Mouse (Mus musculus): Measurements from ENCODE around the gene Nenf.
A peak's percentile ranks its signal among the peaks of the same experiment; 100 is the strongest.

The Nenf gene

GRCm38 (mm10) chr1:191282319-191282718, 35.7 kb downstream of the Nenf start:
- DNase-seq: no peak

DNA sequence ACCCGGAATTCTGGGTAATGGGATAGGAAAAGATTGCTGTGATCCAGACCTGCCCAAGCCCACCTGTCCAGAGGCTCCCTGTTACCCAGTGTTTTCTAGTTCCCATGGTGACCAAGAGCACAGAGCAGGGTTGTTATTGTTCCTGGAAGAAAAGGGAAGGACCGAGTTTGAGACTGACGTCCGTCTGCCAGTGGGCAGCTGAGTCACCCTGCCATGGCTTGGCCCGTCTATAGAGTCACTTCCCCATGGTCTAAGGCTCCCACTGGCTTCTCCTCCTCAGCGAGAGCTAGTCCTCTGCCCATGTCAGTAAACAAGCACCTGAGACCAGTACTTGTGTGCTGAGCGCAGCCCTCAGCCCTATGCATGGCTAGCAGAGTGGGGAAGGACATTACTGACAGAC, 36.8 kb downstream of the Nenf start:
- DNase-seq: no peak

DNA sequence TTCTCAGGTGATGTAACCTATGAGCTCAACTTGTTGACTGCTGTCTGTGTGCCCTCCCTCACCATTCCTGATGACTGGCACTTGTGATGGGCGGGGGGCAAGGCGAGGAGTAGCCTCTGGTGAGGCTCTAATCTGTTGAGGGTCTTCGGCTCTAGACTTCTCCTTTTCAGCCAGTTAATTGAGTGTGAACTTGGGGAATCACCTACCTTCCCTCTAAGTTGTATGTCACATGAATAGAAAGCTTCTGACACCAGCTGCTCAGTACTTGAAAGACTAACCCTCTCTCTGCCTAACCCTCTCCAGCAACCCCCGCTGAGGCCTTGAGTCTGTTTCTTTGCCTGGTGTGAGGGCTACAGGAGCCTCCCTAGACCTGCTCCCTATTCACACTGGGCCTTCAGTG, 39.7 kb downstream of the Nenf start:
- no peak for DNase-seq

GRCm38 (mm10) chr1:191277549-191278059, 40.4 kb downstream of the Nenf start:
- DNase-seq: peak; percentile 60 to 85

- DNase-seq: peak in 1 of 2 experiments; percentile 43
Measured at GRCm38 (mm10) chr1:191276181-191276580, 41.8 kb downstream of the Nenf start.

GRCm38 (mm10) chr1:191275527-191275926, 42.5 kb downstream of the Nenf start:
- DNase-seq: peak; percentile 73 to 85

- DNase-seq: no peak
Measured at GRCm38 (mm10) chr1:191272660-191273059, 45.3 kb downstream of the Nenf start.

DNA sequence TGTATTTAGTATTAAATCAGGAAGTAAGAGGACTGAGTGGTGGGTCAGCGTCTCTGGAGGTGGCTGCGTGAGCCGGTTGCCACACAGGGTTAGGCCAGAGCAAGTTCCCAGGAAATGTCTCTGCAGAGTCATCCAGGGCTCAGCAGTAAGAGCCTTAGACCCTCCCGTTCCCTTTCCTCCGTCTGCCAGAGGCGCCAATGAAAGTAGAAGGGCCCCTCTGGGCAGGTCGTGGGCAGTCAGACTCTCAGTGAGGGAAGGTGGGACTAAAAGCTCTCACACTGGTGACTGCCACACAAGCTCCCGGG, 48.4 kb downstream of the Nenf start:
- DNase-seq: no peak

- no peak for DNase-seq
Measured at GRCm38 (mm10) chr1:191268797-191269647, 49.0 kb downstream of the Nenf start.

- peak; percentile 44 to 45 for DNase-seq
Measured at GRCm38 (mm10) chr1:191267856-191268255, 50.1 kb downstream of the Nenf start.

DNA sequence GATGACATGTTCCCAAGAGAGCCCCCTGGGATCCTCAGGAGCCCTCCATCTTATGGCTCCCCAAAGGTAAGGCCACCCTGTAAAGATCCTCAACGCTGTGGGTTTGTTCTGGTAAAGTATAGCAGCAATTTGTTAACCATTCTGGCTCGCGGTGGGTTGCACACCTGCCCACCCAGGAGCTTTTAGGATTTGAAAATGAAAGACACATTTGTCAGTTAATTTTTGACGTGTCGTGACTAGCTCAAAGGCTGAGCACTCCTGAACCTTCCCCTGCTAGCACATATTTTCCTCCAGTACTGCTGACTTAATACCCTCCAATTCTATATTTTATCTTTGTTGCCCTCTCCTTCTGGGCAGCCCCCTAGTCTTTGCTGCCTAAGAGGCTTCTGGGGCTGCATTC, 50.8 kb downstream of the Nenf start:
- no peak for DNase-seq

- no peak for DNase-seq
Measured at GRCm38 (mm10) chr1:191263471-191263870, 54.5 kb downstream of the Nenf start.

- DNase-seq: no peak
Measured at GRCm38 (mm10) chr1:191261861-191262260, 56.1 kb downstream of the Nenf start.

- DNase-seq: no peak
Measured at GRCm38 (mm10) chr1:191259661-191260060, 58.3 kb downstream of the Nenf start.

DNA sequence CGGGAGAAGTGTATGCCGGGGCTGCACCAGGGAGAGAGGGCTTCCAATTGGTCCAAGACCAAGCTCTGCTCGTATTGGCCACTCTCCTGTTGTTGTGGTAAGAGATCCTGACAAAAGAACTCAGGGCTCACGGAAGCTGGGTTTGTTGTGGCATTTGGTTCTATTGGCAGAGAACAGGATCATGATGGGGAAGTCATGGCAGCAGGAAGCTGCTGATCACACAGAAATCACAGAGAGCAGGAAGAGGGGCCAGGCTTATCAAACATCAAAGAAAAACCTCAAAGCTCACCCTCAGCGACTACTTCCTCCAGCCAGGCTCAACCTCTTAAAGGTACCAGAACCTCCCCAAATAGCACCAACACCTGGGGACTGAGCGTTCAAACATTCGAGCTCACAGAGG, 58.9 kb downstream of the Nenf start:
- peak in 1 of 2 experiments; percentile 46 for DNase-seq

DNA sequence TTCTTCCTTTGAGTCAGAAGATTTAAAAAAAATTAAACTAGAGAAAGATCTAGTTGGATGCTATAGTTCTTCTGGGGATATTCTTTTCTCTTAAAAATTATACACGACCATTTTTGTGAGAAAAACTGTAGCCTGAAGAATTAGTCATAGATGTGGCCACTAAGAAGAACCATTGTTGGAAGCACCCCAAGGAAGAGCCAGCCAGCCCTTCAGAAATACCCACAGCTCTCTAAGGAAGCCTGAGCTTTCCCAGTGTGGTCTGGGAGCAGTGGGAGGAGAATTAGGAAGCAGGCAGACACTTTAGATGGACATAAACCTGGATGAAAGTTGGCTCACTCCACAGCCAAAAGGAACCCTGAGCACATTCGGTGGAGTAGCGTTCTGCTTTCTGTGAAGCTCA, 59.5 kb downstream of the Nenf start:
- DNase-seq: no peak

- peak in 1 of 2 experiments; percentile 35 for DNase-seq
Measured at GRCm38 (mm10) chr1:191257981-191258380, 60.0 kb downstream of the Nenf start.

- DNase-seq: peak in 1 of 2 experiments; percentile 36
Measured at GRCm38 (mm10) chr1:191257351-191257771, 60.6 kb downstream of the Nenf start.
